Mouse (Mus musculus) CH12.LX (cell line): ENCODE results near the gene Sdccag8. TPM values are rescaled to one million over a fixed set of nuclear protein-coding genes. Genes with fewer than 3 reads are reported as not detected.

Experiments used
- DNase-seq: peaks from one replicate; pipeline ENCODE4 v3.0.0-alpha.2; 2013; ENCODE audit errors: extremely low read depth
- H3K27ac ChIP-seq: 2 replicates; pipeline ENCODE4 v1.5.1; 2012; ENCODE audit warnings: low read depth, mild to moderate bottlenecking, control low read depth, moderate library complexity; ENCODE audit not compliant: insufficient read depth
- H3K27me3 ChIP-seq: replicated peaks from 2 replicates; pipeline ENCODE3; 2012; ENCODE audit warnings: inconsistent platforms
- H3K36me3 ChIP-seq, 2 experiments: replicated peaks in 1 of 2; 2 replicates each; pipeline versions ENCODE3 to v1.6.1; 2012; ENCODE audit warnings: inconsistent platforms in 1 of 2, low read length in 1 of 2, mild to moderate bottlenecking in 1 of 2, mixed read lengths in 1 of 2, moderate library complexity in 1 of 2; ENCODE audit not compliant: control insufficient read depth in 1 of 2, insufficient read depth in 1 of 2
- H3K4me1 ChIP-seq, 2 experiments: 2 replicates each; pipeline ENCODE4 v1.6.1; 2012; ENCODE audit warnings: inconsistent platforms in 1 of 2, moderate library complexity in 1 of 2; ENCODE audit not compliant: insufficient read depth in 2 of 2, control insufficient read depth in 1 of 2
- H3K4me2 ChIP-seq: 2 replicates; pipeline ENCODE4 v1.6.1; 2012; ENCODE audit warnings: low read depth, mild to moderate bottlenecking, control low read depth; ENCODE audit not compliant: poor library complexity, insufficient read depth, severe bottlenecking
- H3K4me3 ChIP-seq, 3 experiments: fragments of 150-350 bp in 1 of 3; sonication (generic) in 1 of 3; replicated peaks in 1 of 3; 2 replicates each; pipeline versions ENCODE3 to v1.5.1; 2011 to 2012; ENCODE audit warnings: low read depth in 2 of 3, low read length in 2 of 3, mild to moderate bottlenecking in 2 of 3, moderate library complexity in 2 of 3, control low read depth in 1 of 3, improper control_type of control experiment in 1 of 3, inconsistent platforms in 1 of 3, mixed read lengths in 1 of 3; ENCODE audit not compliant: poor library complexity in 1 of 3
- H3K79me2 ChIP-seq: replicated peaks from 2 replicates; pipeline ENCODE4 v1.6.1; 2012; ENCODE audit warnings: mild to moderate bottlenecking, moderate library complexity; ENCODE audit not compliant: control insufficient read depth, poor library complexity, insufficient read depth, severe bottlenecking; ENCODE audit errors: extremely low read depth
- H3K9ac ChIP-seq: 2 replicates; pipeline ENCODE4 v1.6.1; 2012; ENCODE audit warnings: low read depth, mild to moderate bottlenecking, control low read depth, moderate library complexity; ENCODE audit not compliant: insufficient read depth
- H3K9me3 ChIP-seq: replicated peaks from 2 replicates; pipeline ENCODE3; 2012; ENCODE audit warnings: low read length, inconsistent platforms, mixed read lengths
- BHLHE40 ChIP-seq: IDR thresholded peaks from 2 replicates; pipeline ENCODE4 v1.6.1; 2011; ENCODE audit warnings: mild to moderate bottlenecking, low read depth, low read length, improper control_type of control experiment
- CHD1 ChIP-seq: IDR thresholded peaks from 2 replicates; pipeline ENCODE4 v1.6.1; 2012; ENCODE audit warnings: low read depth, low read length, improper control_type of control experiment, inconsistent platforms
- CHD2 ChIP-seq: IDR thresholded peaks from 2 replicates; pipeline ENCODE4 v1.6.1; 2011; ENCODE audit warnings: low read length, improper control_type of control experiment
- CTCF ChIP-seq, 2 experiments: IDR thresholded peaks in 1 of 2; conservative IDR thresholded peaks in 1 of 2; 2 replicates each; pipeline ENCODE4 v1.5.1; 2011 to 2012; ENCODE audit warnings: low read depth in 2 of 2, low read length in 2 of 2, improper control_type of control experiment in 1 of 2, inconsistent platforms in 1 of 2, mild to moderate bottlenecking in 1 of 2, moderate library complexity in 1 of 2
- ELF1 ChIP-seq: IDR thresholded peaks from 2 replicates; pipeline ENCODE4 v1.6.1; 2014; ENCODE audit warnings: low read depth, mild to moderate bottlenecking, inconsistent platforms, low read length, improper control_type of control experiment
- EP300 ChIP-seq: IDR thresholded peaks from 2 replicates; pipeline ENCODE4 v1.6.1; 2011; ENCODE audit warnings: low read length, improper control_type of control experiment
- ETS1 ChIP-seq: conservative IDR thresholded peaks from 2 replicates; pipeline ENCODE4 v1.6.1; 2012; ENCODE audit warnings: low read depth, mild to moderate bottlenecking, inconsistent platforms, low read length, improper control_type of control experiment, moderate library complexity
- HCFC1 ChIP-seq: IDR thresholded peaks from 2 replicates; pipeline ENCODE4 v1.6.1; 2012; ENCODE audit warnings: low read depth, mild to moderate bottlenecking, inconsistent platforms, low read length, improper control_type of control experiment
- IRF4 ChIP-seq: IDR thresholded peaks from 2 replicates; pipeline ENCODE4 v1.6.1; 2014; ENCODE audit warnings: low read depth, mild to moderate bottlenecking, inconsistent platforms, low read length, improper control_type of control experiment
- KAT2A ChIP-seq: IDR thresholded peaks from 2 replicates; pipeline ENCODE4 v1.6.1; 2012; ENCODE audit warnings: low read length, improper control_type of control experiment, inconsistent platforms; ENCODE audit not compliant: insufficient replicate concordance
- MAX ChIP-seq: IDR thresholded peaks from 2 replicates; pipeline ENCODE4 v1.6.1; 2011; ENCODE audit warnings: low read length, improper control_type of control experiment
- MAZ ChIP-seq: IDR thresholded peaks from 2 replicates; pipeline ENCODE4 v1.6.1; 2012; ENCODE audit warnings: low read depth, mild to moderate bottlenecking, inconsistent platforms, low read length, improper control_type of control experiment, moderate library complexity
- MEF2A ChIP-seq: IDR thresholded peaks from 2 replicates; pipeline ENCODE4 v1.6.1; 2014; ENCODE audit warnings: low read depth, mild to moderate bottlenecking, inconsistent platforms, low read length, improper control_type of control experiment, borderline replicate concordance
- MYC ChIP-seq: IDR thresholded peaks from 2 replicates; pipeline ENCODE4 v1.6.1; 2011; ENCODE audit warnings: low read depth, mild to moderate bottlenecking, improper control_type of control experiment, low read length
- NELFE ChIP-seq: IDR thresholded peaks from 2 replicates; pipeline ENCODE4 v1.6.1; 2011; ENCODE audit warnings: low read depth, low read length, improper control_type of control experiment
- PAX5 ChIP-seq: IDR thresholded peaks from 2 replicates; pipeline ENCODE4 v1.6.1; 2012; ENCODE audit warnings: low read length, inconsistent platforms, mixed read lengths
- POLR2A ChIP-seq: IDR thresholded peaks from 2 replicates; pipeline ENCODE4 v1.6.1; 2011; ENCODE audit warnings: low read depth, mild to moderate bottlenecking, improper control_type of control experiment, low read length
- POLR2AphosphoS2 ChIP-seq: IDR thresholded peaks from 2 replicates; pipeline ENCODE4 v1.6.1; 2011; ENCODE audit warnings: low read depth, low read length, improper control_type of control experiment
- TBP ChIP-seq: conservative IDR thresholded peaks from 2 replicates; pipeline ENCODE4 v1.6.1; 2011; ENCODE audit warnings: low read depth, low read length, improper control_type of control experiment
- TCF12 ChIP-seq: IDR thresholded peaks from 2 replicates; pipeline ENCODE4 v1.6.1; 2014; ENCODE audit warnings: low read depth, mild to moderate bottlenecking, inconsistent platforms, low read length, improper control_type of control experiment
- USF1 ChIP-seq: IDR thresholded peaks from 2 replicates; pipeline ENCODE4 v1.6.1; 2014; ENCODE audit warnings: low read depth, mild to moderate bottlenecking, inconsistent platforms, low read length, improper control_type of control experiment
- ZC3H11A ChIP-seq: IDR thresholded peaks from 2 replicates; pipeline ENCODE4 v1.6.1; 2012; ENCODE audit warnings: low read depth, mild to moderate bottlenecking, inconsistent platforms, low read length, improper control_type of control experiment
- ZKSCAN1 ChIP-seq: IDR thresholded peaks from 2 replicates; pipeline ENCODE4 v1.6.1; 2012; ENCODE audit warnings: low read depth, inconsistent platforms, low read length, improper control_type of control experiment, borderline replicate concordance
- ZMIZ1 ChIP-seq: IDR thresholded peaks from 2 replicates; pipeline ENCODE4 v1.6.1; 2012; ENCODE audit warnings: low read depth, mild to moderate bottlenecking, inconsistent platforms, low read length, improper control_type of control experiment
- ZNF384 ChIP-seq: IDR thresholded peaks from 2 replicates; pipeline ENCODE4 v1.6.1; 2012; ENCODE audit warnings: low read depth, low read length, improper control_type of control experiment, inconsistent platforms
- dilution Hi-C: fragments of 300-500 bp; cut with MboI; formaldehyde crosslinking; loops from 2 replicates; pipeline ENCODE4 v1.14.3; 2020; ENCODE audit warnings: low sequenced_read_pairs; ENCODE audit not compliant: extremely low pct_unique_long_range_greater_than_20kb, extremely low pct_ligation_motif_present
- in situ Hi-C: fragments of 300-500 bp; cut with MboI; formaldehyde crosslinking; loops from 3 replicates; pipeline ENCODE4 v1.14.3; 2019; ENCODE audit warnings: low sequenced_read_pairs, low pct_ligation_motif_present, low pct_unique_long_range_greater_than_20kb, mixed read lengths
- polyA plus RNA-seq: library from polyadenylated mRNA; unstranded; fragments of >175 nt; gene quantifications from 2 replicates; pipeline ENCODE4 v1.2.1, GENCODE M21; 2012; ENCODE audit warnings: low read depth; ENCODE audit not compliant: insufficient read length
- total RNA-seq, 2 experiments: library from RNA; depleted of rRNA; stranded (reverse); fragments of 300-350 nt in 1 of 2; fragments of >200 nt in 1 of 2; gene quantifications; 2 replicates each; pipeline ENCODE4 v1.2.3; 2012 to 2014

Gene Sdccag8
- total and polyA plus RNA-seq, 3 experiments, result 10.7 to 18.7 (median 10.9) TPM

DNA sequence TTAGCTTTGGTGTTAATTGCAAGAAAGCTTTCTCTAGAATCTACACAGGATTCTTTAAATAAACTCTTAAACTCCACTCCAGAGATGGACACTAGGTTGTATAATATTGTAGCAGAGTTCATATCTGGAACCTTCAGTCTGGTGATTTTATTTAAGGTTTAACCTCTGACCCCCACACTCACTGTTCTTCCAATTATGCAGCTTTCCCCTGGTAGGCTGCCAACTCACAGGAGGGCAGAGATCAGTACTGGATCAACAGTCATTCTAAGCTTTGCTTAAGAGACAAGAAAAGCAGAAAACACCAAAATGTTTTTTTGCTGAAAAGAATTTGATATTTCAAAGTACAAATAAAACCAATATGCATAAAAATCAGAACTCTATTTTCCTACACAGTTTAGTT, 231.4 kb downstream of the Sdccag8 start:
- H3K4me2 ChIP-seq, result no peak overlapping the region
- no peak overlapping the region for H3K9ac ChIP-seq
- H3K4me1 ChIP-seq, result no peaks in the 10 kb centered on the region; a peak in 1 of 4 replicates
- in situ Hi-C loops (no loop called here), dilution Hi-C loops (no loop called here)
- no peaks in the 10 kb centered on the region for H3K36me3 ChIP-seq
- DNase-seq, result no peak
- H3K79me2 ChIP-seq, result no peaks in the 10 kb centered on the region
- H3K27me3 ChIP-seq, result no peaks in the 10 kb centered on the region
- H3K27ac ChIP-seq, result no peak overlapping the region
- H3K9me3 ChIP-seq, result no peaks in the 10 kb centered on the region
- TF ChIP-seq CTCF (conservative IDR thresholded peaks at IDR 0.05 in 1 of 2, IDR thresholded peaks at IDR 0.05 in 1 of 2; ENCODE audit: low read depth in 2 of 2, low read length in 2 of 2) (no peak), POLR2AphosphoS2 (no peak), EP300 (no peak), POLR2A (no peak), MAZ (no peak), IRF4 (no peak), MYC (no peak), CHD1 (no peak), CHD2 (no peak), ZKSCAN1 (no peak), ZMIZ1 (no peak), HCFC1 (no peak), MEF2A (no peak), BHLHE40 (no peak)
- TF ChIP-seq, all 38 proteins: peak for 0
- H3K4me3 ChIP-seq, result no peak overlapping the region

- TF ChIP-seq TCF12, result no peak
- no peak for TF ChIP-seq MYC
- TF ChIP-seq ETS1, result no peak
- no peak for TF ChIP-seq NELFE
- no peak for TF ChIP-seq POLR2A
- TF ChIP-seq TBP, result no peak
- TF ChIP-seq ZMIZ1, result no peak
- TF ChIP-seq HCFC1, result no peak
- TF ChIP-seq IRF4, result no peak
- no peak for TF ChIP-seq KAT2A
- TF ChIP-seq ZNF384, result no peak
- TF ChIP-seq ZC3H11A, result no peak
- no peak for TF ChIP-seq CHD2
- TF ChIP-seq USF1, result no peak
- TF ChIP-seq PAX5, result no peak
- no peak for TF ChIP-seq MAX
- no peak for TF ChIP-seq EP300
- no peak for TF ChIP-seq ELF1
- Histone ChIP-seq H3K27me3 (no peaks in the 10 kb centered on the region), H3K4me2 (no peak overlapping the region), H3K79me2 (no peaks in the 10 kb centered on the region), H3K9ac (no peak overlapping the region), H3K27ac (no peak overlapping the region), H3K4me3 (no peak overlapping the region), H3K4me1 (no peaks in the 10 kb centered on the region; a peak in 1 of 4 replicates), H3K9me3 (no peaks in the 10 kb centered on the region), H3K36me3 (no peaks in the 10 kb centered on the region)
- in situ Hi-C loops (no loop called here), dilution Hi-C loops (no loop called here)
- no peak for DNase-seq
Observed at GRCm38 (mm10) chr1:177046963-177047362, 232.5 kb downstream of the Sdccag8 start.
